Mouse (Mus musculus) small intestine, adult 2 months (tissue): Measurements from ENCODE around the gene Knstrn.

Experiments
- CTCF ChIP-seq: fragments of 200-500 bp; IDR thresholded peaks from 2 replicates; pipeline ENCODE4 v1.5.1; 2012; ENCODE audit warnings: low read depth, mild to moderate bottlenecking, control low read depth, inconsistent platforms, low read length, moderate library complexity, mixed read lengths; ENCODE audit not compliant: insufficient replicate concordance, insufficient read length; ENCODE audit errors: extremely low read depth
- POLR2A ChIP-seq: fragments of 200-500 bp; IDR thresholded peaks from 2 replicates; pipeline ENCODE4 v1.6.1; 2012; ENCODE audit warnings: low read depth, mild to moderate bottlenecking, control low read depth, inconsistent platforms, low read length, moderate library complexity

GRCm38 (mm10) chr2:118775846-118776245, 38.0 kb upstream of the Knstrn start:
- no peak for TF ChIP-seq CTCF
- TF ChIP-seq POLR2A: no peak
